Mouse (Mus musculus): Measurements from ENCODE around the gene Nav2. TPM values are rescaled to one million over a fixed set of nuclear protein-coding genes. Genes with fewer than 3 reads are reported as not detected.

The Nav2 gene
- total and polyA plus RNA-seq, 3 experiments, result under 0.01 TPM; not detected in 2

GRCm38 (mm10) chr7:48981013-48981412 is 72.5 kb downstream of the Nav2 start:
- peaks cover 91% of the 10 kb centered on the region for H3K27me3 ChIP-seq (replicated peaks)
- TF ChIP-seq PAX5 (IDR thresholded peaks at IDR 0.05; ENCODE audit: low read length), result no peak
- no peak for TF ChIP-seq MAX (IDR thresholded peaks at IDR 0.05; ENCODE audit: low read length)
- no peak for TF ChIP-seq NRF1 (IDR thresholded peaks at IDR 0.05; ENCODE audit: low read depth, low read length)
- TF ChIP-seq ETS1 (conservative IDR thresholded peaks at IDR 0.05; ENCODE audit: low read depth, low read length), result no peak
- no peak for TF ChIP-seq UBTF (IDR thresholded peaks at IDR 0.05; ENCODE audit: low read depth, low read length)
- TF ChIP-seq HCFC1 (IDR thresholded peaks at IDR 0.05; ENCODE audit: low read depth, low read length), result no peak
- TF ChIP-seq IRF4 (IDR thresholded peaks at IDR 0.05; ENCODE audit: low read depth, low read length), result no peak
- TF ChIP-seq TCF12 (IDR thresholded peaks at IDR 0.05; ENCODE audit: low read depth, low read length), result no peak
- TF ChIP-seq JUN (IDR thresholded peaks at IDR 0.05; ENCODE audit: insufficient read depth, low read depth, low read length), result no peak
- no peak for TF ChIP-seq RAD21 (IDR thresholded peaks at IDR 0.05; ENCODE audit: low read depth, low read length)
- TF ChIP-seq NELFE (IDR thresholded peaks at IDR 0.05; ENCODE audit: low read depth, low read length), result no peak
- TF ChIP-seq ZMIZ1 (IDR thresholded peaks at IDR 0.05; ENCODE audit: low read depth, low read length), result no peak
- H3K4me2 ChIP-seq (ENCODE audit: insufficient read depth, low read depth, poor library complexity, severe bottlenecking), result no peak overlapping the region
- no peaks in the 10 kb centered on the region for H3K4me1 ChIP-seq (ENCODE audit: control insufficient read depth in 1 of 2, insufficient read depth in 2 of 2)
- H3K9ac ChIP-seq (ENCODE audit: insufficient read depth, low read depth), result no peak overlapping the region
- H3K36me3 ChIP-seq (replicated peaks in 1 of 2; ENCODE audit: control insufficient read depth in 1 of 2, insufficient read depth in 1 of 2, low read length in 1 of 2), result no peaks in the 10 kb centered on the region
- H3K27ac ChIP-seq (ENCODE audit: insufficient read depth, low read depth), result no peak overlapping the region
- no peaks in the 10 kb centered on the region for H3K79me2 ChIP-seq (replicated peaks; ENCODE audit: control insufficient read depth, extremely low read depth, insufficient read depth, poor library complexity, severe bottlenecking)
- no peak for DNase-seq (ENCODE audit: extremely low read depth)
- dilution Hi-C loops (cut with MboI; ENCODE audit: extremely low pct_ligation_motif_present, extremely low pct_unique_long_range_greater_than_20kb, low sequenced_read_pairs), result no loop called here
- H3K9me3 ChIP-seq (replicated peaks; ENCODE audit: low read length), result no peaks in the 10 kb centered on the region
- in situ Hi-C loops (cut with MboI; ENCODE audit: low pct_ligation_motif_present, low pct_unique_long_range_greater_than_20kb, low sequenced_read_pairs), result no loop called here
- no peak overlapping the region for H3K4me3 ChIP-seq (replicated peaks in 1 of 3; ENCODE audit: low read depth in 2 of 3, low read length in 2 of 3, poor library complexity in 1 of 3)

- Histone ChIP-seq H3K27ac (ENCODE audit: insufficient read depth, low read depth) (no peak overlapping the region), H3K4me1 (ENCODE audit: control insufficient read depth in 1 of 2, insufficient read depth in 2 of 2) (no peaks in the 10 kb centered on the region), H3K36me3 (replicated peaks in 1 of 2; ENCODE audit: control insufficient read depth in 1 of 2, insufficient read depth in 1 of 2, low read length in 1 of 2) (no peaks in the 10 kb centered on the region), H3K9ac (ENCODE audit: insufficient read depth, low read depth) (no peak overlapping the region), H3K27me3 (replicated peaks) (peaks cover 92% of the 10 kb centered on the region), H3K4me3 (replicated peaks in 1 of 3; ENCODE audit: low read depth in 2 of 3, low read length in 2 of 3, poor library complexity in 1 of 3) (no peak overlapping the region), H3K9me3 (replicated peaks; ENCODE audit: low read length) (no peaks in the 10 kb centered on the region), H3K4me2 (ENCODE audit: insufficient read depth, low read depth, poor library complexity, severe bottlenecking) (no peak overlapping the region), H3K79me2 (replicated peaks; ENCODE audit: control insufficient read depth, extremely low read depth, insufficient read depth, poor library complexity, severe bottlenecking) (no peaks in the 10 kb centered on the region)
- dilution Hi-C loops (cut with MboI; ENCODE audit: extremely low pct_ligation_motif_present, extremely low pct_unique_long_range_greater_than_20kb, low sequenced_read_pairs) (no loop called here), in situ Hi-C loops (cut with MboI; ENCODE audit: low pct_ligation_motif_present, low pct_unique_long_range_greater_than_20kb, low sequenced_read_pairs) (no loop called here)
- no peak for DNase-seq (ENCODE audit: extremely low read depth)
- TF ChIP-seq E2F4 (IDR thresholded peaks at IDR 0.05; ENCODE audit: insufficient replicate concordance, low read depth, low read length) (no peak), USF2 (conservative IDR thresholded peaks at IDR 0.05; ENCODE audit: low read depth, low read length) (no peak), KAT2A (IDR thresholded peaks at IDR 0.05; ENCODE audit: insufficient replicate concordance, low read length) (no peak), SIN3A (IDR thresholded peaks at IDR 0.05; ENCODE audit: low read length) (no peak), POLR2A (IDR thresholded peaks at IDR 0.05; ENCODE audit: low read depth, low read length) (no peak), MXI1 (IDR thresholded peaks at IDR 0.05; ENCODE audit: low read depth, low read length) (no peak), CHD2 (IDR thresholded peaks at IDR 0.05; ENCODE audit: low read length) (no peak), TCF12 (IDR thresholded peaks at IDR 0.05; ENCODE audit: low read depth, low read length) (no peak)
Observed at GRCm38 (mm10) chr7:48981814-48982213, 73.3 kb downstream of the Nav2 start.
